Mouse (Mus musculus) olfactory bulb, adult 2 months (tissue): ENCODE measurements around the gene Tyk2. TPM values are rescaled to one million over a fixed set of nuclear protein-coding genes. Genes with fewer than 3 reads are reported as not detected.
A peak's percentile ranks its signal among the peaks of the same experiment; 100 is the strongest.

Experiments used
- H3K27ac ChIP-seq: fragments of 200-500 bp; 2 replicates; pipeline ENCODE4 v1.5.1; 2012; ENCODE audit warnings: low read depth, low read length; ENCODE audit not compliant: insufficient read depth
- H3K4me1 ChIP-seq: fragments of 200-500 bp; 2 replicates; pipeline ENCODE4 v1.6.1; 2012; ENCODE audit warnings: low read length; ENCODE audit not compliant: control insufficient read depth, insufficient read depth
- H3K4me3 ChIP-seq: fragments of 200-500 bp; 2 replicates; pipeline ENCODE4 v1.5.1; 2012; ENCODE audit warnings: mild to moderate bottlenecking, low read depth, low read length, moderate library complexity; ENCODE audit not compliant: insufficient read depth
- CTCF ChIP-seq: fragments of 200-500 bp; IDR thresholded peaks from 2 replicates; pipeline ENCODE4 v1.5.1; 2012; ENCODE audit warnings: low read depth, mild to moderate bottlenecking, low read length, moderate library complexity; ENCODE audit not compliant: insufficient read depth
- POLR2A ChIP-seq: fragments of 200-500 bp; IDR thresholded peaks from 2 replicates; pipeline ENCODE4 v1.6.1; 2012; ENCODE audit warnings: mild to moderate bottlenecking, low read depth, low read length, moderate library complexity; ENCODE audit not compliant: insufficient read depth
- WGBS: fragments of 180-500 bp; shearing (Covaris S2); methylation state at CpG from one replicate; pipeline ENCODE4 v1.1.7; 2018; 5-methylcytosine and 5-hydroxymethylcytosine counted together
- polyA plus RNA-seq: library from polyadenylated mRNA; stranded (reverse); fragments of >200 nt; gene quantifications from 2 replicates; pipeline ENCODE4 v1.2.4, GENCODE M21; 2012; ENCODE audit warnings: low replicate concordance; ENCODE audit not compliant: missing spikeins, insufficient read depth, insufficient read length

The Tyk2 gene
- polyA plus RNA-seq, 1 experiment = not detected

DNA sequence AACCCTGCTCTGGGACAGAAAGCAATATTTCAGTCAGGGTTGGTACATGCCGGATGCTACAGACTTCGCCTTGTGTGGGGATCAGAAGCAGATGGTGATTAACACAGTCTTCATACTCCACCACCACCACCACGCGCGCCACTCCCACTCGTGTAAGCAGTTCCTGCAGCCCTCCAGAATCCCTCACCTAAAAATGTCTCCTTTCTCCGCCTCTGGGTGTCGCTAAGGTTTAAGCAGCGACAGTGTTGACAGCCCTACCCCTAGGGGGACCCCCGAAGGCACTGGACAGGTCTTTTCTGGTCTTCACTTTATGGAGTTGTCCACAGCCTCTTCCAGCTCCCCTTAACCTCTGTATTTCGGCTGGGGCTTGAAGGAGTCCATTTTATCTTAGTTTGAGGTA, 21.7 kb upstream of the Tyk2 start:
- Histone ChIP-seq H3K4me3 (no peak overlapping the region), H3K27ac (no peak overlapping the region), H3K4me1 (peaks cover 22% of the 10 kb centered on the region)
- TF ChIP-seq CTCF (peak; percentile 55), POLR2A (no peak)
- 2% methylated on average over 11 of the region's 11 CpGs for WGBS

DNA sequence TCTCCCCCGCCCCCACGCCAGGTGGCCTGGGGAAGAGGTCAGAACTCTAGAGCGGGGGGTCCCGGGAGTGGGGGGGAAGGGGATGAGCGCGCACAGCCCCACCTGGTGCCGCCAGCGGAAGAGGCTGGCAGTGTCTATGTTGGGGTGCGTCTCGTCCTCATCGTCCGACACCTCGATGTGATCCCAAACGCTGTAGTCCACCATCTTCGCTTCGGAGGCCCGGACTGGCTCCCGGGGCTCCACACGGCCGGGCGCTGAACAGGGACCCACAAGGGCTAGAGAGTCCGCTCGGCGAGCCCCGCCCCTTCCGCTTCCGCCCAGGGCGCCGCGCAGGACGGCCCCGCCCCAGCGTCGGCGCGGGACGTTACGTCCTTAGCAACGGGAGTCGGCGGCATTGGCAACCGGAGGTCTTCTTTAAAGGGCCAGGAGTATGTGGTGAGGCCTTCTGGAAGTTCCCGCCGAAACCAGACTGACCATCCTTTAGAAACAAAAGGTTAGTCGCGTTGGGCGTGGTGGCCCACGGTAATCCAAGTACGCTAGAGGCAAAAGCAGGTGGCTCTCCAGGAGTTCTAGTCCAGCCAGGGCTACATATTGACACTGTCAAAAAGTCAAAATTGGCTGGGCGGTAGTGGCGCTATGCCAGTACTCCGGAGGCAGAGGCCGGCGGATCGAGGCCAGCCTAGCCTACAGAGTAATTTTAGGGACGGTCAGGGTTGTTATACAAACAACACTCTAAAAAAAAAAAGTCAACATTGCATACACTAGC, 18.8 kb upstream of the Tyk2 start, which contains the start of gene Cdc37:
TSS of gene Cdc37 (minus strand) at position 329 of the 766 bp plus-strand sequence.
- Histone ChIP-seq H3K4me1 (peaks cover 31% of the 10 kb centered on the region), H3K4me3 (peak within 1 kb of the TSS; percentile 64), H3K27ac (no peak within 1 kb of the TSS)
- TF ChIP-seq POLR2A (peak; percentile 50; the same call in 1 of the 2 replicates), CTCF (no peak)
- WGBS = 2% methylated on average over 56 of the region's 56 CpGs

DNA sequence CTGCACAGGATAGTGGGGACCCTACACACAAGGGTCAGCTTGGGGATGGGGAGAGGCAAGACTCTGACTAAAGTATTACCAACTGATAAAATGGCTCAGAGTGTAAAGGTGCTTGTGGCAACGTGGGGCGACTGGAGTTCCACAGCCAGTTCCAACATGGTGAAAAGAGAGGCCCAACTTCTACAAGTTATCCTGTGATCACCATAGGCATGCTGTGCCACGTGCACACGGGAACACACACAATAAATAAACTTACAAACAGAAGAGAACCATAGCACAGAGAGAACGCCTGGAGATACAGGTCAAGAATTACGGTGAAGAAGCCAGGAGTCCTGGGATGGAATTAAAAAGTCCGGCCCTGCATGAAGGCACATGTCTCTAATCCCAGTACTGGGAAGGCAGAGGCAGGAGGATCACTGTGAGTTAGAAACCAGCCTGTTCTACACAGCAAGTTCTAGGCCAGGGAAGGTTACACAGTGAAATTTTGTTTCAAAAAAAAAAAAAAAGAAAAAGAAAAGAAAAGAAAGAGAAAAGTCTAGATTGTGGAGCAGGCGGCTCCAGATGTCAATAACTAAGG, 18.1 kb upstream of the Tyk2 start:
- TF ChIP-seq CTCF (no peak), POLR2A (no peak)
- WGBS = 6% methylated on average over 8 of the region's 8 CpGs
- H3K27ac ChIP-seq = no peak overlapping the region
- H3K4me1 ChIP-seq = peaks cover 28% of the 10 kb centered on the region
- H3K4me3 ChIP-seq = peak overlapping the region; percentile 64

DNA sequence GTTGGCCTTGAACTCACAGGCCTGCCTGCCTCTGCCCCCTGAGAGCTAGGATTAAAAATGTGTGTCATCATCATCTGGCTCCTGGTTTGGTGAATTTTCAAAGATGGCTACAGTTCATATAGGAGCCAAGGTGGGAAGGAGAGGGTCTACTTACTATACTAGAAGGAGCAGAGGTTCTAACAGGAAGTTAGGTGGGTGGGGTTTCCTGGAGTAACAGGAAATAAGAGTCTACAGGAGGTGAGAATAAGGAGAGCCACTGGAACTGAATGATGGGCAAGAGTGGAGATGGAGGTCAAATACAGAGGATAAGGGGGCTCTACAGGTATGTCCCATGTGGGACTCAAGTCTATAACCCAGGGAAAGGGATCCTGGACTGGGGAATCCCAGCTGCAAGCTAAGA, 17.4 kb upstream of the Tyk2 start:
- H3K4me3 ChIP-seq = no peak overlapping the region
- TF ChIP-seq POLR2A (no peak), CTCF (no peak)
- H3K4me1 ChIP-seq = peaks cover 24% of the 10 kb centered on the region
- H3K27ac ChIP-seq = no peak overlapping the region

DNA sequence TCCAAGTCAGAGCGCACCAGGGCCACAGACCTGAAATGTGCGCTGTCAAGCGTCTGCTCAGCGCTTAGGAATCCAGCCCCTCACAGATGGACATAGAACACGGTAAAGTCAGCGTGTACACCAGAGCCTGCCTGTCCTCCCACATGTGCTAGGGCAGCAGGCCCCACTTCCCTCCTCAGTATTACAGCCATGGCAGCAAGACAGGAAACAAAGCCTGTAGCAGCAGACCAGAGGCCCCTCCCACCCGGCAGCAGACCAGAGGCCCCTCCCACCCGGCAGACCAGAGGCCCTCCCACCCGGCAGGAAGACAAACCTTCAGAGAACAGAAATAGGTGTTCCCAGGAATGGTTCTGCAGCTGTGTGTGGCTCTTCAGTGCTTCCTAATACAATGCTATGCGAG, 15.7 kb upstream of the Tyk2 start:
- Histone ChIP-seq H3K27ac (no peak overlapping the region), H3K4me1 (peaks cover 20% of the 10 kb centered on the region), H3K4me3 (no peak overlapping the region)
- TF ChIP-seq CTCF = no peak
- no peak for TF ChIP-seq POLR2A
- WGBS = 49% methylated on average over 10 of the region's 10 CpGs

DNA sequence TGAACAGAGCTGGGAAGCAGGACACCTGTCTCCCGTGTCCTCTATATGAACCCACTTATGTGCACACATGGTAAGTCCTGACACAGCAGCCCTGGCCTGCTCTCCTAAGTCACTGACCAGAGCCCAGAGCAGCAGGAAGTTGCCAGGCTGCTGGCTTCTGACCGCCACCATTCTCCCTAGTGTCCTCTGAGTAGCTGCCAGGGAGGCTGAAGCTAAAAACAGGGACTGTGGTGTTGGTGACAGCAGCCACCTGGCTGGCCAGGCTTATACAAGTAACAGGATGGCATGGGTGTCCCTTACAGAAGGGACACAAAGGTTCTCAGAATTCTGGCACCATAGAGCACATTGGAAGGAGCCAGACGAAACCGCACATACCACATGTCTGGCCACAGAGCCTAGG, 14.4 kb upstream of the Tyk2 start:
- WGBS = 88% methylated on average over 4 of the region's 4 CpGs
- peaks cover 20% of the 10 kb centered on the region for H3K4me1 ChIP-seq
- no peak overlapping the region for H3K4me3 ChIP-seq
- H3K27ac ChIP-seq = no peak overlapping the region
- no peak for TF ChIP-seq CTCF
- no peak for TF ChIP-seq POLR2A

DNA sequence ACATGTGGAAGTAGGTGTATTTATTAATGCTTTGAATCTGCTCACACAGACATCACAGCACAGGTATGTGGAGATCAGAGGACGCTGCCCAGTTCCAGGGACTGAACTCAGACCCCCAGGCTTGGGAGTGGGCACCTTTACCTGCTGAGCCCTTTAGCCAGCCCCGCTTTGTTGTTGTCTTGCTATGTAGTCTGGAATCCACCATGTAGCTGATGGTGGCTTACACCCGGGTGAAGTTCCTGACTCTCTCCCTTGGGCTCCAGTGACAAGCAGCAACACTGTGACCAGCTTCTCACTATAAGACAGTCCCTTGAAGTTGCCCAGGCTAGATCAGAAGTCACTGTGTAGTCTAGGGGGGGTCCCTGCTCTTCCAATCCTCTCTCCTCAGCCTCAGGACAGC, 13.3 kb upstream of the Tyk2 start:
- Histone ChIP-seq H3K4me3 (no peak overlapping the region), H3K4me1 (peaks cover 16% of the 10 kb centered on the region), H3K27ac (no peak overlapping the region)
- 98% methylated on average over 3 of the region's 3 CpGs for WGBS
- no peak for TF ChIP-seq CTCF
- TF ChIP-seq POLR2A = no peak

DNA sequence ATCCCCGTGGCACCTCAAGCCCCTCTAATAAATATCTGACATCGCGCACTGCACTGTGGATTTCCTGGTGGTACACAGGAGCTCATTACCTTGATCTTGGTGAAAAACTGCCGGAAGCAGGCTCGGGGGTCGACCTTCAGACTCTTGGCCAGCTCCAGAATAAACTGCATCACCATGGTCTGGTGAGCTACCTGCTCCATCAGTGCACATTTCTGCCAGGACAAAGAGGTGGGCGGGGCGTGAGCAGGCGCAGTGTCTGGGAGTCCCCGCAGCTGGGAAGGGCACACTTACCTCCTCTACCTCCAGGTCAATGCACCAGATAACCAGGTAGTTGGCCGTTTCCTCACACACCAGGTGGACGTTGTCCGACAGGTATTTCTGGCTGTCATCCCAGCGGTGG, 10.9 kb upstream of the Tyk2 start:
- H3K4me1 ChIP-seq = peaks cover 5% of the 10 kb centered on the region
- 92% methylated on average over 14 of the region's 14 CpGs for WGBS
- TF ChIP-seq POLR2A (no peak), CTCF (no peak)
- H3K4me3 ChIP-seq = no peak overlapping the region
- H3K27ac ChIP-seq = no peak overlapping the region

DNA sequence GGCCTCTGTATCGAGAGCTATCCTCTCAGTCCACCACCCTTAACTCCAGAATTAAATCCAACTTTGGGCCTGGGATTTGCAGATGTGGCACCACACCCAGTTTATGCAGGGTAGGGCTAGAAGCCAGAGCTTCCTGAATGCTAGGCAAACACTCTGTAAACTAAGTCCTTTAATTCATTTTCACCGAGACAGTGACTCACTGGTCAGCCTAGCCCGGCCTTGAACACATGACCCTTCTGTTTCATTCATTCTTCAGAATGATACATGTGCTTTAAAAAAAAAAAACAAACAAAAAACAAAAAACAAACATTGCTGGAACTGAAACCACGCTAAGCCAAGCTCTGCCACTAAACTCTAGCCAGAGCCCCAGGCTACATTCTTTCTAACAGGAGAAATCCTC, 7.3 kb upstream of the Tyk2 start:
- no peak overlapping the region for H3K4me3 ChIP-seq
- no peak overlapping the region for H3K27ac ChIP-seq
- peaks cover 11% of the 10 kb centered on the region for H3K4me1 ChIP-seq
- TF ChIP-seq CTCF (no peak), POLR2A (no peak)
- 83% methylated on average over 4 of the region's 4 CpGs for WGBS
